ENCODE assay signal across 8 mouse cellular contexts in the genomic region with DNA sequence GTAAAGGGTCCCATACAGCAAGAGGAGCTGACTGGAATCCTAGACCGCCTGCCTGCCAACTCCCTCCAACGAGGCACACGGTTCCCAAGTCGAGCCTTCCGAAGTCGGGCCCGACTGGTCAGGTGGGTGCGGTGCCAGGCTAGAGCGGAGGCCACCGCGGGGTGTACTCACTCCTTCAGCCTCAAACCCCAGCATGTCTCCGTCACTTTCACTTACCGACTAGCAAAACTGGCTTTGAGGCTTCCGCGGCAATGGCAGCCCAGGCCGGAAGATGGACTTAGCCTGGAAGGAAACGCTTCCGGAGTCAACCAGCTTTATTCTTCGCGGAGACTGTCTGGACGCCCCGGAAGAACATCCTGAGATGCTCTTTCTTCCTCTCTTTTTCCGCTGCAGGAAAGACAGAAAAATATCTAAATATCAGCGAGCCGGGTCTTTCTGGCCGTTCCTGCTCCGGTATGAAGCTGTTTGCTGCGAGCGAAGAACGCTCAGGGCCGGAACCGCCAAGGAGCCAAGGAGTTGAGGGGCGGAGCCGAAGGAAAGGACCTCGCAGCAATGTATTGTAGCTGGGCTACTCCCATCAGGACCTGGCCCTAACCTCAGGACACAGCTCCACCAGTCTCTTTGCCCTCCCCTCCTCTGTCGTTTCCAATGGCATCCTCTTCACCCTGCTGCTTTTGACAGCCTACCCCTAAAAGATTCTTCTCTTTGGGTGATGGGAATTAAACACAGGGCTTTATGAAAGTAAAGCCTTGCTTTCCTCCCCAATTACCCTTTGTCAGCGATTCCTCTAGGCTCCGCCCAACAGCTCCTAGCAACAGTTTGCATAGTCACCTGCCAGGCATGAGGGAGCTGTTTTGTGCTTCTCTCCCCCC. TPM values are rescaled to one million over a fixed set of nuclear protein-coding genes. Genes with fewer than 3 reads are reported as not detected.
A peak's percentile ranks its signal among the peaks of the same experiment; 100 is the strongest.
DNase-seq lines count a peak whose midpoint lies in the region; ATAC-seq and TF ChIP-seq lines count a peak whose summit lies in the region.

No protein-coding gene starts in this region.

- H3K27ac ChIP-seq in MEL (ENCODE audit: control insufficient read depth, low read depth, low read length) = peak overlapping the region; percentile 93
- peak overlapping the region; percentile 84 for H3K27ac ChIP-seq in cerebellum, adult 2 months (ENCODE audit: insufficient read depth, low read length)
- H3K27ac ChIP-seq in forebrain, embryonic 16.5 days (ENCODE audit: low read length) = peak overlapping the region; percentile 99
- H3K27ac ChIP-seq in layer of hippocampus, adult 2 months = peak overlapping the region; percentile 96
- H3K27ac ChIP-seq in neural tube, embryonic 15.5 days (replicated peaks) = peak overlapping the region; percentile 95

- no peak for TF ChIP-seq CTCF in MEL (IDR thresholded peaks at IDR 0.05 in 2 of 3, conservative IDR thresholded peaks at IDR 0.05 in 1 of 3; ENCODE audit: control insufficient read depth in 1 of 3, insufficient read depth in 1 of 3, low read depth in 2 of 3, low read length in 3 of 3, poor library complexity in 1 of 3, severe bottlenecking in 1 of 3)
- no peak for TF ChIP-seq CTCF in cerebellum, adult 2 months (IDR thresholded peaks at IDR 0.05; ENCODE audit: borderline replicate concordance, insufficient read depth, low read depth, low read length)
- no peak; the same call in 1 of the 2 replicates for TF ChIP-seq CTCF in layer of hippocampus, adult 2 months (conservative IDR thresholded peaks at IDR 0.05)
- no peak for TF ChIP-seq CTCF in lung, adult 2 months (IDR thresholded peaks at IDR 0.05; ENCODE audit: insufficient read depth, low read length)

- WGBS in cerebellum, adult 2 months = under 1% methylated on average over 38 of the region's 38 CpGs
- WGBS in forebrain, embryonic 16.5 days = under 1% methylated on average over 38 of the region's 38 CpGs
- whole genome bisulfite sequencing in lung, adult 2 months = under 1% methylated on average over 38 of the region's 38 CpGs
- under 1% methylated on average over 38 of the region's 38 CpGs for WGBS in neural tube, embryonic 15.5 days

- peak; percentile 94 for DNase-seq in MEL (ENCODE audit: low read depth, low spot score)
- peak; percentile 83 to 91 for DNase-seq in cerebellum, adult 2 months
- DNase-seq in heart, postnatal 36 days = peak; percentile 76 to 78
- DNase-seq in layer of hippocampus, adult 2 months (ENCODE audit: low spot score in 2 of 2) = peak; percentile 83 to 90
- peak; percentile 71 for DNase-seq in lung, adult 2 months
- peak; percentile 80 for DNase-seq in testis, postnatal 10 days (ENCODE audit: low spot score)

- TF ChIP-seq EP300 in MEL (IDR thresholded peaks at IDR 0.05; ENCODE audit: low read depth in 1 of 2, low read length in 2 of 2) = peak in 1 of 2 experiments; percentile 29; a peak in 1 of 4 replicates

- peak overlapping the region; percentile 71 to 86 for H3K4me3 ChIP-seq in MEL (ENCODE audit: control insufficient read depth in 1 of 2, insufficient read depth in 1 of 2, low read depth in 2 of 2, low read length in 2 of 2)
- peak overlapping the region; percentile 92 for H3K4me3 ChIP-seq in cerebellum, adult 2 months (replicated peaks; ENCODE audit: insufficient read depth, low read depth, low read length)
- H3K4me3 ChIP-seq in forebrain, embryonic 16.5 days (replicated peaks; ENCODE audit: low read length) = peak overlapping the region; percentile 70
- peak overlapping the region; percentile 57 for H3K4me3 ChIP-seq in layer of hippocampus, adult 2 months
- peak overlapping the region; percentile 71 for H3K4me3 ChIP-seq in lung, adult 2 months (replicated peaks; ENCODE audit: extremely low read depth, low read depth, low read length)
- peak overlapping the region; percentile 87 for H3K4me3 ChIP-seq in neural tube, embryonic 15.5 days (replicated peaks)

- H3K79me2 ChIP-seq in MEL (ENCODE audit: control insufficient read depth, insufficient read depth, low read length, poor library complexity) = peaks cover 22% of the 10 kb centered on the region

- H3K4me1 ChIP-seq in MEL (ENCODE audit: control insufficient read depth in 1 of 2, insufficient read depth in 2 of 2, low read length in 2 of 2) = peaks cover 6 to 7% of the 10 kb centered on the region in 2 experiments; a peak in 3 of 4 replicates
- no peaks in the 10 kb centered on the region for H3K4me1 ChIP-seq in cerebellum, adult 2 months (ENCODE audit: control insufficient read depth, insufficient read depth, low read length)
- H3K4me1 ChIP-seq in forebrain, embryonic 16.5 days (replicated peaks; ENCODE audit: control insufficient read depth, insufficient read depth, low read length) = peaks cover 12% of the 10 kb centered on the region
- H3K4me1 ChIP-seq in lung, adult 2 months (ENCODE audit: control insufficient read depth, insufficient read depth, low read length) = no peaks in the 10 kb centered on the region; the same call in 1 of the 2 replicates
- peaks cover 16% of the 10 kb centered on the region for H3K4me1 ChIP-seq in neural tube, embryonic 15.5 days

- no peaks in the 10 kb centered on the region for H3K9me3 ChIP-seq in MEL (replicated peaks; ENCODE audit: insufficient read depth, low read length)
- H3K9me3 ChIP-seq in forebrain, embryonic 16.5 days (ENCODE audit: control insufficient read depth, low read length) = no peaks in the 10 kb centered on the region
- no peaks in the 10 kb centered on the region for H3K9me3 ChIP-seq in neural tube, embryonic 15.5 days (replicated peaks)

- ATAC-seq in forebrain, embryonic 16.5 days = peak; percentile 96
- ATAC-seq in neural tube, embryonic 15.5 days (ENCODE audit: low FRiP score) = peak; percentile 95

- peaks cover 4 to 25% of the 10 kb centered on the region in 2 experiments for H3K36me3 ChIP-seq in MEL (ENCODE audit: control insufficient read depth in 1 of 2, insufficient read depth in 2 of 2, low read length in 2 of 2)
- peaks cover 12% of the 10 kb centered on the region; the same call in 1 of the 2 replicates for H3K36me3 ChIP-seq in forebrain, embryonic 16.5 days (ENCODE audit: control insufficient read depth, insufficient read depth)
- H3K36me3 ChIP-seq in neural tube, embryonic 15.5 days = peaks cover 14% of the 10 kb centered on the region; the same call in 1 of the 2 replicates

- H3K27me3 ChIP-seq in MEL (ENCODE audit: control insufficient read depth in 1 of 2, insufficient read depth in 2 of 2, low read length in 2 of 2) = no peaks in the 10 kb centered on the region
- H3K27me3 ChIP-seq in cerebellum, adult 2 months (ENCODE audit: control insufficient read depth, insufficient read depth, low read length) = no peaks in the 10 kb centered on the region
- no peaks in the 10 kb centered on the region for H3K27me3 ChIP-seq in forebrain, embryonic 16.5 days (replicated peaks; ENCODE audit: control insufficient read depth, insufficient read depth, low read length)
- no peaks in the 10 kb centered on the region for H3K27me3 ChIP-seq in neural tube, embryonic 15.5 days (replicated peaks)

- peak; percentile 47 to 63; a peak in 2 of 4 replicates for TF ChIP-seq POLR2A in MEL (IDR thresholded peaks at IDR 0.05; ENCODE audit: control insufficient read depth in 1 of 2, insufficient read depth in 1 of 2, low read depth in 1 of 2, low read length in 2 of 2, poor library complexity in 1 of 2)
- TF ChIP-seq POLR2A in cerebellum, adult 2 months (IDR thresholded peaks at IDR 0.05; ENCODE audit: borderline replicate concordance, insufficient read depth, low read length) = peak; percentile 52; the same call in 1 of the 2 replicates
- peak; percentile 62; the same call in 1 of the 2 replicates for TF ChIP-seq POLR2A in lung, adult 2 months (IDR thresholded peaks at IDR 0.05; ENCODE audit: borderline replicate concordance, extremely low read depth, low read depth, low read length)

- intact Hi-C loops in heart, postnatal 36 days (cut with DNase I) = no loop called here

- TF ChIP-seq RAD21 in MEL (IDR thresholded peaks at IDR 0.05; ENCODE audit: low read depth, low read length) = no peak

- peak overlapping the region; percentile 89 for H3K9ac ChIP-seq in MEL (ENCODE audit: control insufficient read depth, low read depth, low read length, poor library complexity, severe bottlenecking)
- H3K9ac ChIP-seq in forebrain, embryonic 16.5 days (replicated peaks; ENCODE audit: low read depth, low read length) = peak overlapping the region; percentile 74
- peak overlapping the region; percentile 86 for H3K9ac ChIP-seq in neural tube, embryonic 15.5 days (replicated peaks)

- H3K4me2 ChIP-seq in forebrain, embryonic 16.5 days (ENCODE audit: low read length) = peak overlapping the region; percentile 92
- peak overlapping the region; percentile 80 for H3K4me2 ChIP-seq in neural tube, embryonic 15.5 days

RNA-seq across cellular contexts. Expression of a gene that starts 8.1 kb away (rescaled TPM):
- 9.8 and 10.5 TPM in 2 replicates for total RNA-seq in MEL (2012; rRNA removed)
- 10 to 100 TPM in 1 of 2 experiments, 1 to 10 TPM in 1; 4.1 to 43.5 TPM for polyA plus RNA-seq in MEL (2012; ENCODE audit: insufficient read depth in 1 of 2, insufficient read length in 2 of 2, low read depth in 1 of 2, low replicate concordance in 2 of 2, missing spikeins in 1 of 2)
- 27.3 TPM in 2 replicates for polyA plus RNA-seq in cerebellum, adult 2 months (2012; rRNA removed)
- polyA plus RNA-seq in forebrain, embryonic 16.5 days (2015; fragmentation: Nextera tagmentation; extraction: Ambion mirVana) = 23.6 and 28.1 TPM in 2 replicates
- total RNA-seq in heart, postnatal 36 days (2021) = 10 to 100 TPM; 34.8 to 35.0 TPM
- 10 to 100 TPM; 85.9 to 91.9 TPM for total RNA-seq in layer of hippocampus, adult 2 months (2021)
- 5.7 and 8.6 TPM in 2 replicates for polyA plus RNA-seq in lung, adult 2 months (2012; rRNA removed)
- polyA plus RNA-seq in neural tube, embryonic 15.5 days (2015; fragmentation: Nextera tagmentation; extraction: Ambion mirVana) = 18.1 and 19.0 TPM in 2 replicates

RNA-seq across cellular contexts. Expression of a gene that starts 12.1 kb away (rescaled TPM):
- 4.6 and 5.0 TPM in 2 replicates for total RNA-seq in MEL (2012; rRNA removed)
- polyA plus RNA-seq in MEL (2012; ENCODE audit: insufficient read depth in 1 of 2, insufficient read length in 2 of 2, low read depth in 1 of 2, low replicate concordance in 2 of 2, missing spikeins in 1 of 2) = 1 to 10 TPM in 1 of 2 experiments, not detected in 1; 4.2 TPM
- 7.7 and 8.3 TPM in 2 replicates for polyA plus RNA-seq in cerebellum, adult 2 months (2012; rRNA removed)
- 8.9 and 9.2 TPM in 2 replicates for polyA plus RNA-seq in forebrain, embryonic 16.5 days (2015; fragmentation: Nextera tagmentation; extraction: Ambion mirVana)
- 1 to 10 TPM; 3.8 to 5.1 TPM for total RNA-seq in heart, postnatal 36 days (2021)
- total RNA-seq in layer of hippocampus, adult 2 months (2021) = 10 to 100 TPM in 1 of 2 experiments, 1 to 10 TPM in 1; 9.7 to 11.9 TPM
- 1.8 and 2.8 TPM in 2 replicates for polyA plus RNA-seq in lung, adult 2 months (2012; rRNA removed)
- polyA plus RNA-seq in neural tube, embryonic 15.5 days (2015; fragmentation: Nextera tagmentation; extraction: Ambion mirVana) = 6.7 and 7.1 TPM in 2 replicates

RNA-seq across cellular contexts. Expression of a gene that starts 12.1 kb away (rescaled TPM):
- 7.4 and 8.7 TPM in 2 replicates for total RNA-seq in MEL (2012; rRNA removed)
- 1 to 10 TPM in 1 of 2 experiments, not detected in 1; 5.3 TPM for polyA plus RNA-seq in MEL (2012; ENCODE audit: insufficient read depth in 1 of 2, insufficient read length in 2 of 2, low read depth in 1 of 2, low replicate concordance in 2 of 2, missing spikeins in 1 of 2)
- 7.4 and 8.0 TPM in 2 replicates for polyA plus RNA-seq in cerebellum, adult 2 months (2012; rRNA removed)
- polyA plus RNA-seq in forebrain, embryonic 16.5 days (2015; fragmentation: Nextera tagmentation; extraction: Ambion mirVana) = 24.2 and 25.1 TPM in 2 replicates
- 1 to 10 TPM; 4.2 TPM for total RNA-seq in heart, postnatal 36 days (2021)
- 10 to 100 TPM; 15.2 to 15.6 TPM for total RNA-seq in layer of hippocampus, adult 2 months (2021)
- polyA plus RNA-seq in lung, adult 2 months (2012; rRNA removed) = 1.7 and 2.4 TPM in 2 replicates
- 12.4 and 14.0 TPM in 2 replicates for polyA plus RNA-seq in neural tube, embryonic 15.5 days (2015; fragmentation: Nextera tagmentation; extraction: Ambion mirVana)

RNA-seq across cellular contexts. Expression of a gene that starts 12.2 kb away (rescaled TPM):
- total RNA-seq in MEL (2012; rRNA removed) = 10.5 and 12.6 TPM in 2 replicates
- polyA plus RNA-seq in MEL (2012; ENCODE audit: insufficient read depth in 1 of 2, insufficient read length in 2 of 2, low read depth in 1 of 2, low replicate concordance in 2 of 2, missing spikeins in 1 of 2) = 10 to 100 TPM; 12.9 to 49.8 TPM
- polyA plus RNA-seq in cerebellum, adult 2 months (2012; rRNA removed) = 40.4 and 42.3 TPM in 2 replicates
- 63.2 and 65.3 TPM in 2 replicates for polyA plus RNA-seq in forebrain, embryonic 16.5 days (2015; fragmentation: Nextera tagmentation; extraction: Ambion mirVana)
- total RNA-seq in heart, postnatal 36 days (2021) = 10 to 100 TPM; 44.8 to 45.0 TPM
- 10 to 100 TPM; 92.7 to 99.2 TPM for total RNA-seq in layer of hippocampus, adult 2 months (2021)
- polyA plus RNA-seq in lung, adult 2 months (2012; rRNA removed) = 8.6 and 13.9 TPM in 2 replicates
- polyA plus RNA-seq in neural tube, embryonic 15.5 days (2015; fragmentation: Nextera tagmentation; extraction: Ambion mirVana) = 49.4 and 51.1 TPM in 2 replicates

Comparison
In these comparisons a context has a peak if more than half of its experiments do, and no peak if none do; other contexts are left out.
1. Peak in every context shown above with its lines: DNase-seq, ATAC-seq, H3K4me3 ChIP-seq and H3K27ac ChIP-seq.